Mouse (Mus musculus): Measurements from ENCODE around the gene Tns3.

DNA sequence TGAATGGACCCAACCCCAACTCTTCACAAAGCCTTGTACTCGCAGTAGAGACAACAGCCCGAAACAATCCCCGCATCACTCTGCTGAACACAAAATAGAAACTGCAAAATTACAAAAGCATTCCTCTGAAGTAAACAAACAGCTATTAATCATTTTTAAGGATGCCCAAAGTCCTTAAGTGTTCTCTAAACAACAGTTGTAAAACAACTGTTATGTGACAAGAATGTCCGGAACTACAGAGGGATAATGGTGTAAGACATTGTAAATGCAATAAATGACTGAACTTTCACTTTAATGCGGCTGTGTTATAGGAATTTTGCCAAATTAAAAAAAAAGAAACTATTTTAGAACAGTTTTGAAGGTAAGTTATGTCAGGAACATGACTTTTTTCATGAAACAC lies 190.7 kb downstream of the Tns3 start:
- TF ChIP-seq POLR2A (IDR thresholded peaks at IDR 0.05; ENCODE audit: extremely low read depth, insufficient read depth, low read length) (no peak), CTCF (IDR thresholded peaks at IDR 0.05; ENCODE audit: extremely low read depth, insufficient read depth, low read length) (no peak)
